In the genomic region with DNA sequence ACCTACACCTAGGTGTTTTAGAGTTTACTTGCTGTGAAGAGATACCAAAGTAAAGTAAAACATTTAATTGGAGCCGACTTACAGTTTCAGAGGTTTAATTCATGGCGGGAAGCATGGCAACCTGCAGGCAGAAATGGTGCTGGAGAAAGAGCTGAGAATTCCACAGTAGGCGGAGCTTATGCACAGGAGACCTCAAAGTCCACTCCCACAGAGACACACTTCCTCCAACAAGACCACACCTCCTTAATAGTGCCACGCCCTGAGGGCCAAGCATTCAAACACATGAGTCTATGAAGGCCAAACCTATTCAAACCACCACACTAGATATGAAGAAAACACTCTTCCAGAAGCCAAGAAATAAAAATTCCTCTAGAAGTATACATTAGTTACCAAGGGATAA, we compare ENCODE assay signal across 19 mouse cellular contexts.
A peak's percentile ranks its signal among the peaks of the same experiment; 100 is the strongest.
DNase-seq lines count a peak whose midpoint lies in the region; TF ChIP-seq lines count a peak whose summit lies in the region.
"Had no signal": no experiment of that assay in that cellular context is flagged by ENCODE, and none has a peak within 500 bp of the region (broad histone marks: within the 10 kb centered on the region; RNA-seq: fewer than 3 reads in every experiment).

No protein-coding gene starts in this region.

- no peak overlapping the region for H3K9ac ChIP-seq in MEL (ENCODE audit: control insufficient read depth, low read depth, low read length, poor library complexity, severe bottlenecking)
- H3K9ac ChIP-seq: embryonic facial prominence, embryonic 12.5 days; forebrain, embryonic 13.5 days; forebrain, embryonic 15.5 days; forebrain, postnatal 0 days had no signal

- no peak for TF ChIP-seq EP300 in MEL (IDR thresholded peaks at IDR 0.05; ENCODE audit: low read depth in 1 of 2, low read length in 2 of 2)

- H3K4me3 ChIP-seq in MEL (ENCODE audit: control insufficient read depth in 1 of 2, insufficient read depth in 1 of 2, low read depth in 2 of 2, low read length in 2 of 2) = no peak overlapping the region
- H3K4me3 ChIP-seq: embryonic facial prominence, embryonic 10.5 days; embryonic facial prominence, embryonic 12.5 days; forebrain, embryonic 13.5 days; forebrain, embryonic 15.5 days had no signal

- TF ChIP-seq CTCF in MEL (IDR thresholded peaks at IDR 0.05 in 2 of 3, conservative IDR thresholded peaks at IDR 0.05 in 1 of 3; ENCODE audit: control insufficient read depth in 1 of 3, insufficient read depth in 1 of 3, low read depth in 2 of 3, low read length in 3 of 3, poor library complexity in 1 of 3, severe bottlenecking in 1 of 3) = no peak

- TF ChIP-seq POLR2A in MEL (IDR thresholded peaks at IDR 0.05; ENCODE audit: control insufficient read depth in 1 of 2, insufficient read depth in 1 of 2, low read depth in 1 of 2, low read length in 2 of 2, poor library complexity in 1 of 2) = no peak

- H3K79me2 ChIP-seq in MEL (ENCODE audit: control insufficient read depth, insufficient read depth, low read length, poor library complexity) = no peaks in the 10 kb centered on the region

- H3K4me1 ChIP-seq in MEL (ENCODE audit: control insufficient read depth in 1 of 2, insufficient read depth in 2 of 2, low read length in 2 of 2) = no peaks in the 10 kb centered on the region
- H3K4me1 ChIP-seq: embryonic facial prominence, embryonic 10.5 days; embryonic facial prominence, embryonic 12.5 days; forebrain, embryonic 13.5 days; forebrain, embryonic 15.5 days had no signal

- H3K27ac ChIP-seq in MEL (ENCODE audit: control insufficient read depth, low read depth, low read length) = no peak overlapping the region
- H3K27ac ChIP-seq: embryonic facial prominence, embryonic 10.5 days; embryonic facial prominence, embryonic 12.5 days; forebrain, embryonic 13.5 days; forebrain, embryonic 15.5 days had no signal

- peak; percentile 23 for DNase-seq in ES-CJ7 (ENCODE audit: low read depth, low spot score)
- DNase-seq in MEL (ENCODE audit: low read depth, low spot score) = peak; percentile 3
- peak; percentile 27 for DNase-seq in ZHBTc4 (ENCODE audit: low read depth, low spot score)
- no peak for DNase-seq in right cerebral cortex, adult 18-20 months
- no peak for DNase-seq in thymus, postnatal 0 days (ENCODE audit: low spot score)
- DNase-seq: adrenal gland, adult 2 months; adrenal gland, postnatal 10 days; adrenal gland, postnatal 25 days; cerebellum, adult 11 months; cerebellum, adult 18-20 months; cerebellum, adult 8-10 months; cerebellum, adult 9-11 months; cerebellum, postnatal 25 days; forebrain, postnatal 0 days had no signal

- no peaks in the 10 kb centered on the region for H3K9me3 ChIP-seq in MEL (replicated peaks; ENCODE audit: insufficient read depth, low read length)
- H3K9me3 ChIP-seq: forebrain, embryonic 13.5 days; forebrain, embryonic 15.5 days had no signal

- no peaks in the 10 kb centered on the region for H3K27me3 ChIP-seq in MEL (ENCODE audit: control insufficient read depth in 1 of 2, insufficient read depth in 2 of 2, low read length in 2 of 2)
- H3K27me3 ChIP-seq: embryonic facial prominence, embryonic 12.5 days; forebrain, embryonic 13.5 days; forebrain, embryonic 15.5 days had no signal

- no peak for TF ChIP-seq RAD21 in MEL (IDR thresholded peaks at IDR 0.05; ENCODE audit: low read depth, low read length)

- no peaks in the 10 kb centered on the region for H3K36me3 ChIP-seq in MEL (ENCODE audit: control insufficient read depth in 1 of 2, insufficient read depth in 2 of 2, low read length in 2 of 2)
- H3K36me3 ChIP-seq: embryonic facial prominence, embryonic 10.5 days; embryonic facial prominence, embryonic 12.5 days; forebrain, embryonic 15.5 days; G1E had no signal

TF ChIP-seq in MEL, 35 proteins besides CTCF, POLR2A, EP300 and RAD21:
- no peak for TF ChIP-seq ETS1 (IDR thresholded peaks at IDR 0.05; ENCODE audit: low read depth, low read length)
- TF ChIP-seq CHD2 (IDR thresholded peaks at IDR 0.05; ENCODE audit: low read length) = no peak
- TF ChIP-seq MAFK (IDR thresholded peaks at IDR 0.05; ENCODE audit: borderline replicate concordance, low read depth, low read length) = no peak
- no peak for TF ChIP-seq KAT2A (conservative IDR thresholded peaks at IDR 0.05; ENCODE audit: low read depth, low read length)
- no peak for TF ChIP-seq UBTF (IDR thresholded peaks at IDR 0.05; ENCODE audit: borderline replicate concordance, insufficient read depth, low read depth, low read length)
- no peak for TF ChIP-seq POLR2AphosphoS5 (IDR thresholded peaks at IDR 0.05; ENCODE audit: borderline replicate concordance, low read depth, low read length)
- no peak for TF ChIP-seq ZC3H11A (IDR thresholded peaks at IDR 0.05; ENCODE audit: low read depth, low read length)

Comparison
In these comparisons a context has a peak if more than half of its experiments do, and no peak if none do; other contexts are left out.
1. DNase-seq: peak in ES-CJ7 (single experiment), MEL (single experiment) and ZHBTc4 (single experiment); none in right cerebral cortex, adult 18-20 months (single experiment) and thymus, postnatal 0 days (single experiment).